Comparison of ENCODE assay signal across 14 mouse cellular contexts in the genomic region with DNA sequence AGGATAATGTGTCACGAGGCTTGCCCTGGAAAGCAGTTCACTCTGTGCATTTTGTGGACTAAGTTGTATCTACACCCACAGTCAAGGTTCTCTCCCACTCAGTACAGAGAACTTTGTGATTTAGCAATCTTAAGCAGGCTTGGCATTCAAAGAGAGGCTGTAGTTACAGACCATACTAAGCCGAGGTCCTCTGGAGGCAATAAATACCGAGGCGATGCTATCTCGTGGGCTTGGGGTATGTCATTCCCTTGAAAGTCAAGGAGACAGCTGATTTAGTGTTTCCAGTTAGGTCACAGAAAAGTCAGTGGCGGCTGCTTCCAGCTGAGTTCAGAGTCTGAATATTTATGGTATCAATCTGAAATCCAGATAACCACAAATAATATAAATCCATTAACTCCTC.
A peak's percentile ranks its signal among the peaks of the same experiment; 100 is the strongest.
DNase-seq lines count a peak whose midpoint lies in the region; ATAC-seq and TF ChIP-seq lines count a peak whose summit lies in the region.
"Had no signal": no experiment of that assay in that cellular context is flagged by ENCODE, and none has a peak within 500 bp of the region (broad histone marks: within the 10 kb centered on the region; RNA-seq: fewer than 3 reads in every experiment).

No protein-coding gene starts in this region.

- no peaks in the 10 kb centered on the region for H3K36me3 ChIP-seq in embryonic facial prominence, embryonic 14.5 days (ENCODE audit: control insufficient read depth, insufficient read depth, low read length)
- H3K36me3 ChIP-seq in embryonic facial prominence, embryonic 10.5 days (replicated peaks), result no peaks in the 10 kb centered on the region
- no peaks in the 10 kb centered on the region for H3K36me3 ChIP-seq in kidney, postnatal 0 days (ENCODE audit: insufficient read depth, low read length)
- H3K36me3 ChIP-seq in neural tube, embryonic 15.5 days, result no peaks in the 10 kb centered on the region
- H3K36me3 ChIP-seq: heart, embryonic 15.5 days had no signal

- TF ChIP-seq CTCF in kidney, postnatal 0 days (IDR thresholded peaks at IDR 0.05; ENCODE audit: low read depth), result no peak

- no peak for ATAC-seq in embryonic facial prominence, embryonic 14.5 days (ENCODE audit: low read depth)
- peak; percentile 71; the same call in 1 of the 2 replicates for ATAC-seq in kidney, postnatal 0 days (replicated peaks; ENCODE audit: low FRiP score, low read depth)
- no peak for ATAC-seq in neural tube, embryonic 15.5 days (ENCODE audit: low FRiP score)

- peaks cover 9% of the 10 kb centered on the region for H3K4me1 ChIP-seq in embryonic facial prominence, embryonic 14.5 days (ENCODE audit: control insufficient read depth, insufficient read depth, low read length)
- peaks cover 10% of the 10 kb centered on the region for H3K4me1 ChIP-seq in embryonic facial prominence, embryonic 10.5 days
- H3K4me1 ChIP-seq in kidney, postnatal 0 days (replicated peaks; ENCODE audit: insufficient read depth, low read length), result peaks cover 6% of the 10 kb centered on the region; the same call in 1 of the 2 replicates
- H3K4me1 ChIP-seq in neural tube, embryonic 15.5 days, result no peaks in the 10 kb centered on the region

- no peaks in the 10 kb centered on the region for H3K27me3 ChIP-seq in embryonic facial prominence, embryonic 14.5 days (replicated peaks; ENCODE audit: control insufficient read depth, insufficient read depth, low read length)
- H3K27me3 ChIP-seq in embryonic facial prominence, embryonic 10.5 days (replicated peaks; ENCODE audit: low read depth, poor library complexity, severe bottlenecking), result no peaks in the 10 kb centered on the region
- H3K27me3 ChIP-seq in kidney, postnatal 0 days (ENCODE audit: insufficient read depth, low read length), result no peaks in the 10 kb centered on the region
- H3K27me3 ChIP-seq in neural tube, embryonic 15.5 days (replicated peaks), result no peaks in the 10 kb centered on the region
- H3K27me3 ChIP-seq: heart, embryonic 15.5 days had no signal

- H3K9ac ChIP-seq in embryonic facial prominence, embryonic 14.5 days (ENCODE audit: low read depth, low read length), result no peak overlapping the region
- no peak overlapping the region for H3K9ac ChIP-seq in kidney, postnatal 0 days (ENCODE audit: low read depth, low read length)
- no peak overlapping the region for H3K9ac ChIP-seq in neural tube, embryonic 15.5 days (replicated peaks)
- H3K9ac ChIP-seq: heart, embryonic 15.5 days had no signal

- peak; percentile 62 for DNase-seq in embryonic facial prominence, embryonic 14.5 days (ENCODE audit: low spot score)
- DNase-seq in embryonic facial prominence, embryonic 10.5 days (ENCODE audit: low spot score), result no peak
- peak; percentile 33 for DNase-seq in urinary bladder, postnatal 14 days (ENCODE audit: low spot score)
- DNase-seq in urinary bladder, postnatal 10 days (ENCODE audit: low spot score), result no peak
- peak; percentile 94 for DNase-seq in kidney, postnatal 0 days (ENCODE audit: low spot score)
- DNase-seq in natural killer cell, adult 2 months (ENCODE audit: low spot score in 2 of 2), result no peak
- no peak for DNase-seq in layer of hippocampus, adult 8-10 months (ENCODE audit: low spot score in 2 of 2)
- DNase-seq: cerebellum, adult 8-10 months; thymus, adult 18-20 months had no signal

- H3K4me2 ChIP-seq in embryonic facial prominence, embryonic 14.5 days (ENCODE audit: low read depth, low read length), result no peak overlapping the region
- H3K4me2 ChIP-seq in kidney, postnatal 0 days (ENCODE audit: low read length), result no peak overlapping the region
- no peak overlapping the region for H3K4me2 ChIP-seq in neural tube, embryonic 15.5 days
- H3K4me2 ChIP-seq: heart, embryonic 15.5 days had no signal

- no peak overlapping the region for H3K4me3 ChIP-seq in embryonic facial prominence, embryonic 14.5 days (ENCODE audit: low read depth, low read length)
- H3K4me3 ChIP-seq in embryonic facial prominence, embryonic 10.5 days, result no peak overlapping the region
- no peak overlapping the region for H3K4me3 ChIP-seq in kidney, postnatal 0 days (replicated peaks; ENCODE audit: low read depth, low read length)
- H3K4me3 ChIP-seq in neural tube, embryonic 15.5 days (replicated peaks), result no peak overlapping the region
- H3K4me3 ChIP-seq: erythroblast, embryonic 14.5 days; heart, embryonic 15.5 days; myocyte had no signal

- 48% methylated on average over 6 of the region's 6 CpGs for WGBS in embryonic facial prominence, embryonic 14.5 days
- WGBS in embryonic facial prominence, embryonic 10.5 days, result 91% methylated on average over 6 of the region's 6 CpGs
- 13% methylated on average over 6 of the region's 6 CpGs for WGBS in kidney, postnatal 0 days
- WGBS in neural tube, embryonic 15.5 days, result 51% methylated on average over 6 of the region's 6 CpGs

- no peaks in the 10 kb centered on the region; the same call in 1 of the 2 replicates for H3K9me3 ChIP-seq in embryonic facial prominence, embryonic 14.5 days (ENCODE audit: control insufficient read depth, low read length)
- no peaks in the 10 kb centered on the region for H3K9me3 ChIP-seq in embryonic facial prominence, embryonic 10.5 days
- H3K9me3 ChIP-seq in kidney, postnatal 0 days (replicated peaks; ENCODE audit: low read length), result no peaks in the 10 kb centered on the region
- no peaks in the 10 kb centered on the region for H3K9me3 ChIP-seq in neural tube, embryonic 15.5 days (replicated peaks)
- H3K9me3 ChIP-seq: heart, embryonic 15.5 days had no signal

- H3K27ac ChIP-seq in embryonic facial prominence, embryonic 14.5 days (replicated peaks; ENCODE audit: low read depth, low read length), result no peak overlapping the region
- H3K27ac ChIP-seq in embryonic facial prominence, embryonic 10.5 days (replicated peaks), result no peak overlapping the region
- H3K27ac ChIP-seq in kidney, postnatal 0 days, result peak overlapping the region; percentile 64
- H3K27ac ChIP-seq in neural tube, embryonic 15.5 days (replicated peaks), result no peak overlapping the region
- H3K27ac ChIP-seq: heart, embryonic 15.5 days; macrophage had no signal

Comparison
In these comparisons a context has a peak if more than half of its experiments do, and no peak if none do; other contexts are left out.
1. DNase-seq: peak in embryonic facial prominence, embryonic 14.5 days (single experiment), urinary bladder, postnatal 14 days (single experiment) and kidney, postnatal 0 days (single experiment); none in embryonic facial prominence, embryonic 10.5 days (single experiment), urinary bladder, postnatal 10 days (single experiment), natural killer cell, adult 2 months (0 of 2) and layer of hippocampus, adult 8-10 months (0 of 2).